Mouse (Mus musculus) ES-E14 (cell line): ENCODE results near the gene Thra. TPM values are rescaled to one million over a fixed set of nuclear protein-coding genes. Genes with fewer than 3 reads are reported as not detected.

Source experiments
- DNase-seq: peaks from one replicate; pipeline ENCODE4 v3.0.0-alpha.2; 2013; ENCODE audit warnings: low read depth, low spot score
- H3K27ac ChIP-seq: 2 replicates; pipeline ENCODE4 v1.5.1; 2012; ENCODE audit warnings: low read depth, mild to moderate bottlenecking, low read length, moderate library complexity, mixed read lengths; ENCODE audit not compliant: poor library complexity, insufficient read depth, severe bottlenecking
- H3K36me3 ChIP-seq: 2 replicates; pipeline ENCODE4 v1.6.1; 2012; ENCODE audit warnings: mild to moderate bottlenecking, low read length, moderate library complexity, mixed read lengths; ENCODE audit not compliant: control insufficient read depth, poor library complexity, insufficient read depth, severe bottlenecking
- H3K4me1 ChIP-seq, 2 experiments: fragments of 150-350 bp in 1 of 2; sonication (generic) in 1 of 2; 2 replicates each; pipeline ENCODE4 v1.6.1; 2012; ENCODE audit warnings: low read length in 2 of 2, mild to moderate bottlenecking in 1 of 2, mixed read lengths in 1 of 2; ENCODE audit not compliant: control insufficient read depth in 2 of 2, insufficient read depth in 2 of 2, poor library complexity in 1 of 2
- H3K4me3 ChIP-seq, 2 experiments: fragments of 150-350 bp in 1 of 2; sonication (generic) in 1 of 2; 2 replicates each; pipeline ENCODE4 v1.5.1; 2012; ENCODE audit warnings: low read length in 2 of 2, low read depth in 1 of 2, mild to moderate bottlenecking in 1 of 2, mixed read lengths in 1 of 2; ENCODE audit not compliant: insufficient read depth in 1 of 2, poor library complexity in 1 of 2, severe bottlenecking in 1 of 2
- H3K9ac ChIP-seq: 2 replicates; pipeline ENCODE4 v1.6.1; 2012; ENCODE audit warnings: low read depth, mild to moderate bottlenecking, low read length, mixed read lengths; ENCODE audit not compliant: poor library complexity, insufficient read depth, severe bottlenecking
- H3K9me3 ChIP-seq: fragments of 150-350 bp; sonication (generic); 2 replicates; pipeline ENCODE4 v1.6.1; 2012; ENCODE audit warnings: low read depth, mild to moderate bottlenecking, low read length; ENCODE audit not compliant: control insufficient read depth, insufficient read depth
- CHD2 ChIP-seq: IDR thresholded peaks from 2 replicates; pipeline ENCODE4 v1.6.1; 2014; ENCODE audit warnings: mild to moderate bottlenecking, low read depth, low read length, inconsistent platforms
- HCFC1 ChIP-seq: IDR thresholded peaks from 2 replicates; pipeline ENCODE4 v1.6.1; 2012; ENCODE audit warnings: low read length, inconsistent platforms, borderline replicate concordance; ENCODE audit not compliant: insufficient read depth
- MAFK ChIP-seq: IDR thresholded peaks from 2 replicates; pipeline ENCODE4 v1.6.1; 2014; ENCODE audit warnings: mild to moderate bottlenecking, low read depth, low read length, inconsistent platforms; ENCODE audit not compliant: insufficient read depth
- ZC3H11A ChIP-seq: IDR thresholded peaks from 2 replicates; pipeline ENCODE4 v1.6.1; 2012; ENCODE audit warnings: low read depth, mild to moderate bottlenecking, inconsistent platforms, low read length, borderline replicate concordance
- ZNF384 ChIP-seq: IDR thresholded peaks from 2 replicates; pipeline ENCODE4 v1.6.1; 2012; ENCODE audit warnings: low read depth, low read length, inconsistent platforms
- in situ Hi-C, 2 experiments: fragments of 600-800 bp; cut with MboI; formaldehyde crosslinking; loops; one replicate each; pipeline ENCODE4 v1.15.1; 2025; ENCODE audit warnings: low sequenced_read_pairs in 2 of 2, inconsistent platforms in 1 of 2; ENCODE audit not compliant: unreplicated experiment in 2 of 2
- total RNA-seq: library from RNA; depleted of rRNA; stranded (reverse); fragments of 300-350 nt; gene quantifications from 2 replicates; pipeline ENCODE4 v1.2.3, GENCODE M21; 2012

The Thra gene
- total RNA-seq, 1 experiment = 7.7 TPM

- no peaks in the 10 kb centered on the region for H3K9me3 ChIP-seq
- H3K4me1 ChIP-seq = peaks cover 8 to 17% of the 10 kb centered on the region in 2 experiments; a peak in 3 of 4 replicates
- no peak overlapping the region for H3K9ac ChIP-seq
- DNase-seq = no peak
- H3K36me3 ChIP-seq = no peaks in the 10 kb centered on the region
- in situ Hi-C loops = no loop called here
- no peak overlapping the region for H3K27ac ChIP-seq
- no peak for TF ChIP-seq ZC3H11A
- no peak for TF ChIP-seq MAFK
- TF ChIP-seq CHD2 = no peak
- TF ChIP-seq HCFC1 = no peak
- TF ChIP-seq ZNF384 = no peak
- H3K4me3 ChIP-seq = no peak overlapping the region
Observed at GRCm38 (mm10) chr11:98755726-98756380, 15.4 kb downstream of the Thra start.

- TF ChIP-seq ZNF384 (no peak), ZC3H11A (no peak), MAFK (no peak), HCFC1 (no peak), CHD2 (no peak)
- Histone ChIP-seq H3K4me3 (no peak overlapping the region), H3K36me3 (no peaks in the 10 kb centered on the region), H3K9ac (no peak overlapping the region), H3K27ac (no peak overlapping the region), H3K4me1 (peaks cover 8 to 16% of the 10 kb centered on the region in 2 experiments; a peak in 3 of 4 replicates), H3K9me3 (no peaks in the 10 kb centered on the region)
- in situ Hi-C loops = no loop called here
- no peak for DNase-seq
Observed at GRCm38 (mm10) chr11:98756711-98757110, 16.3 kb downstream of the Thra start.

- no peak overlapping the region for H3K9ac ChIP-seq
- H3K27ac ChIP-seq = no peak overlapping the region
- H3K9me3 ChIP-seq = no peaks in the 10 kb centered on the region
- H3K4me1 ChIP-seq = peaks cover 11 to 22% of the 10 kb centered on the region in 2 experiments
- no peaks in the 10 kb centered on the region for H3K36me3 ChIP-seq
- TF ChIP-seq MAFK (no peak), ZNF384 (no peak), HCFC1 (no peak), CHD2 (no peak), ZC3H11A (no peak)
- no peak for DNase-seq
- H3K4me3 ChIP-seq = no peak overlapping the region
- in situ Hi-C loops = no loop called here
Observed at GRCm38 (mm10) chr11:98761939-98762338, 21.5 kb downstream of the Thra start.

- in situ Hi-C loops = no loop called here
- Histone ChIP-seq H3K4me1 (peaks cover 11 to 27% of the 10 kb centered on the region in 2 experiments), H3K4me3 (peak overlapping the region; percentile 32 to 50; a peak in 3 of 4 replicates), H3K27ac (no peak overlapping the region), H3K9me3 (no peaks in the 10 kb centered on the region), H3K36me3 (no peaks in the 10 kb centered on the region), H3K9ac (peak overlapping the region; percentile 33; the same call in 1 of the 2 replicates)
- DNase-seq = no peak
- TF ChIP-seq ZNF384 = no peak
Observed at GRCm38 (mm10) chr11:98762756-98763501, 22.5 kb downstream of the Thra start.

GRCm38 (mm10) chr11:98763502-98763861 is 23.0 kb downstream of the Thra start:
- no peaks in the 10 kb centered on the region for H3K9me3 ChIP-seq
- in situ Hi-C loops = no loop called here
- H3K9ac ChIP-seq = peak overlapping the region; percentile 53; the same call in 1 of the 2 replicates
- peaks cover 11 to 31% of the 10 kb centered on the region in 2 experiments for H3K4me1 ChIP-seq
- DNase-seq = no peak
- H3K36me3 ChIP-seq = peaks cover 2% of the 10 kb centered on the region; the same call in 1 of the 2 replicates
- peak; percentile 52; the same call in 1 of the 2 replicates for TF ChIP-seq HCFC1
- no peak for TF ChIP-seq CHD2
- TF ChIP-seq MAFK = no peak
- no peak for TF ChIP-seq ZNF384
- TF ChIP-seq ZC3H11A = no peak
- no peak overlapping the region for H3K27ac ChIP-seq
- peak overlapping the region; percentile 50 to 54 for H3K4me3 ChIP-seq
